Mouse (Mus musculus) intestine, embryonic 16.5 days (tissue): ENCODE measurements at regions not wholly inside any gene's neighbourhood (a gene's known extent, or its start where the extent isn't known, plus 50 kb on each side); places are given as distances from the start of the nearest gene placed in this dataset.
A peak's percentile ranks its signal among the peaks of the same experiment; 100 is the strongest.

Source experiments
- ATAC-seq: fragments of 200-750 bp; cut with Nextera tagmentation; 2 replicates; pipeline ENCODE4 v1.8.0; 2017; ENCODE audit warnings: moderate TSS enrichment, moderate library complexity
- H3K27ac ChIP-seq: fragments of 300-500 bp; sonication (generic); 2 replicates; pipeline ENCODE4 v1.5.1; 2014; ENCODE audit warnings: mild to moderate bottlenecking, low read length
- H3K27me3 ChIP-seq: fragments of 300-500 bp; sonication (generic); replicated peaks from 2 replicates; pipeline ENCODE4 v1.6.1; 2014; ENCODE audit warnings: low read length, control low read depth, mixed read lengths; ENCODE audit not compliant: control insufficient read depth, insufficient read depth
- H3K36me3 ChIP-seq: fragments of 300-500 bp; sonication (generic); 2 replicates; pipeline ENCODE4 v1.6.1; 2014; ENCODE audit warnings: low read length, control low read depth; ENCODE audit not compliant: control insufficient read depth, insufficient read depth
- H3K4me1 ChIP-seq: fragments of 300-500 bp; sonication (generic); 2 replicates; pipeline ENCODE4 v1.6.1; 2014; ENCODE audit warnings: low read length, control low read depth, mixed read lengths; ENCODE audit not compliant: control insufficient read depth, insufficient read depth
- H3K4me2 ChIP-seq: fragments of 300-500 bp; sonication (generic); 2 replicates; pipeline ENCODE4 v1.6.1; 2014; ENCODE audit warnings: low read depth, low read length, control low read depth
- H3K4me3 ChIP-seq: fragments of 300-500 bp; sonication (generic); 2 replicates; pipeline ENCODE4 v1.5.1; 2014; ENCODE audit warnings: mild to moderate bottlenecking, low read length
- H3K9ac ChIP-seq: fragments of 300-500 bp; sonication (generic); 2 replicates; pipeline ENCODE4 v1.6.1; 2014; ENCODE audit warnings: low read depth, low read length
- H3K9me3 ChIP-seq: fragments of 300-500 bp; sonication (generic); 2 replicates; pipeline ENCODE4 v1.6.1; 2016; ENCODE audit warnings: low read length, control low read depth; ENCODE audit not compliant: control insufficient read depth
- WGBS: fragments of 180-500 bp; shearing (Covaris S2); extraction: QIAGEN DNeasy Blood & Tissue Kit; methylation state at CpG from one replicate; pipeline ENCODE4 v1.1.7; 2014; 5-methylcytosine and 5-hydroxymethylcytosine counted together

DNA sequence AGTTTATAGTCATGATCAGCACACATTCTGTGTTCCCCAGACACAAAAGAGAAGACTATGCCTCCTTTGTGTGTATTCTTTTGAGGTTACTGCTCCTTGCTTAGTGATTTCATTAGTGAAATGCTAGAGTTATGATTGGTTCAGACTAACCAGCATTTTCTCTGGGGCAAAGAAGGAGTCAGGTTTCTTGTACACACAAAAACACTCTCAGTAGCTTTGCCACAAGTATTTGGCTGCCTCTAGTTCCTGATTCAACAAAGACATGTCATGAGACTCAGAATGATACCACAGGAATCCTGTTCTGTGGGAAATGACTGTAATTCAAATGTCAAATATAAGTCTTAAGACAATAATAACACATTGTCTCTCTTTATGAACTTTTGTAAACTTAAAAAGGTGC lies 86.9 kb downstream of the Alx1 start:
- H3K9ac ChIP-seq: no peak overlapping the region
- H3K4me2 ChIP-seq: no peak overlapping the region
- no peaks in the 10 kb centered on the region for H3K4me1 ChIP-seq
- no peaks in the 10 kb centered on the region for H3K9me3 ChIP-seq
- ATAC-seq: no peak
- H3K27ac ChIP-seq: no peak overlapping the region
- H3K4me3 ChIP-seq: no peak overlapping the region
- H3K27me3 ChIP-seq: no peaks in the 10 kb centered on the region
- H3K36me3 ChIP-seq: no peaks in the 10 kb centered on the region

DNA sequence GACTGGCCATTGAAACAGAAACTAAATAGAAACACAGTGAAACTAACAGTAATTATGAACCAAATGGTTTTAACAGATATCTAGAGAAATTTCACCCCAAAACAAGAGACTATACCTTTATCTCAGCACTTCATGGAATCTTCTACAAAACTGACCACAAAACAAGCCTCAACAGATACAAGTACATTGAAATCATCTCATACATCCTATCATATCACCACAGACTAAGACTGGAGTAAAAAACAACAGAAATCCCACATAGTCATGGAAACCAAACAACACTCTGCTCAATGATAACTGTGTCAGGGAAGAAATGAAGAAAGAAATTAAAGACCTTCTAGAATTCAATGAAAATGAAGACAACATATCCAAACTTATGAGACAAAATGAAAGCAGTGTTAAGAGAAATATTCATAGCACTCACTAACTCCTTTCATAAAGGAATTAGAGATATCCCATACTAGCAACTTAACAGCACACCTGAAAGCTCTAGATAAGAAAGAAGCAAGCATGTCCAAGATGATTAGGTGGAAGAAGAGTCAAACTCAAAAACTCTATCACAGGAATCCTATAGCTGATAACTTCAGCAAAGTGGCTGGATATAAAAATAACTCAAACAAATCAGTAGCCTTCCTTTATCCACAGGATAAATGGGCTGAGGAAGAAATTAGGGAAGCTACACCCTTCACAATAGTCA lies 89.0 kb downstream of the Alx1 start:
- Histone ChIP-seq H3K27ac (no peak overlapping the region), H3K27me3 (no peaks in the 10 kb centered on the region), H3K36me3 (no peaks in the 10 kb centered on the region), H3K9me3 (no peaks in the 10 kb centered on the region), H3K9ac (no peak overlapping the region), H3K4me3 (no peak overlapping the region), H3K4me2 (no peak overlapping the region), H3K4me1 (no peaks in the 10 kb centered on the region)
- no peak for ATAC-seq

DNA sequence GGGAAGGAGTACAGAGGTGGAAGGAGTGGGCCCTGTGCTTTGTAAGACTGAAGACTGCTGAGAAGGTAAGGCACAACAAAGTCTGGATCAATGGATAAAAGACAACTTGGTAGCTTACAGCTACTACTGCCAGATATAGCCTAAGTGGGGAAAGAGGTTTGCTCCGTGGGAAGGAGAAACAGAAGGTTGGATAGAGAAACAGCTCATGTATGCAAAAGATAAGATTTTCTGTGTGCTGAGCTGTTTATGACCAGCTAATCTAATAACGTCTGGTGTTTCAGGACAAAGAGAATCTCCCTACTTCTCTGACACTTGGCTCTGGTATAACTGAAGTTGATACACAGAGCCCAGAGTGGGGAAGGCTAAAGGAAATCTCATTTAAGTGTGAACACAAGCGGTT lies 98.6 kb downstream of the Alx1 start:
- Histone ChIP-seq H3K4me2 (no peak overlapping the region), H3K4me1 (no peaks in the 10 kb centered on the region), H3K9ac (no peak overlapping the region), H3K4me3 (no peak overlapping the region), H3K9me3 (no peaks in the 10 kb centered on the region), H3K27ac (no peak overlapping the region), H3K27me3 (no peaks in the 10 kb centered on the region), H3K36me3 (no peaks in the 10 kb centered on the region)
- 49% methylated on average over 3 of the region's 3 CpGs for WGBS
- no peak for ATAC-seq

DNA sequence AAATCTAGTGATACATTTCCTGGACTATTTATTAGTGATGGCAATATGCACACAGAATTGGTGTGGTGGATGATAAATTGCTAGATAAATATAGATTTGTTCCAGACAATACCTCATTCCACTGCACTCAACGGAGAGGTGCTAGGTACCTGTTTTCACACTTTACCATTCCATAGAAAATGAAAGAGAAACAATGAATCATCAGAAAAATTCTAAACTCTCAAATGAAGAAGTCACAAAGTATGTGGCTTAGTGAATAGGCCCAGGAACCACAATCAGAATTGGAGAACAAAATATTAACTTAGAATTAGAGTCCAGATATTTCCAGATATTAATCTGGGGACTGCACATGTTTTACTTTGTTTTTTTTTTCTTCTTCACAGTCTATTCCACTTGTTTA lies 101.4 kb downstream of the Alx1 start:
- H3K4me1 ChIP-seq: no peaks in the 10 kb centered on the region
- no peaks in the 10 kb centered on the region for H3K9me3 ChIP-seq
- no peak for ATAC-seq
- H3K4me2 ChIP-seq: no peak overlapping the region
- H3K27ac ChIP-seq: no peak overlapping the region
- no peaks in the 10 kb centered on the region for H3K27me3 ChIP-seq
- no peak overlapping the region for H3K9ac ChIP-seq
- no peaks in the 10 kb centered on the region for H3K36me3 ChIP-seq
- no peak overlapping the region for H3K4me3 ChIP-seq
- 62% methylated on average over 1 of the region's 1 CpGs for WGBS

DNA sequence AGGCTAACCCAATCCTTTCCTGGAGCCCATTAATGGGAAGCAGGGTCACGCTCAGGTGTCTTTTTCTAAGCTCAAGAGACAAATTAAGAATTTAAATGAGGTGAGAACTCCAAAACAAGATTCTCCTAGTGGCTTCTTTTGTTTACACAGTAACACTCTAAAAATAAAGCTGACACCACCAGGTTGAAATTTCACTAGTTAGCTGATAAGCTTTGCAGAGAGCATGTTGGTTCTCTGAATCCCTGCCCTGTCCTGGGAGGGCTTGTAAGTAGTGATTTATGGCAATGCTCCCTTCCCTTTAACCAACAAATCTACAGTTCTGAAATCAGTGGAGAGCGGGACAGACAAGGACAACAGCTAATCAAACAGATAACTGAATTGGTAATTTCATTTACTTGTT lies 132.6 kb downstream of the Alx1 start:
- H3K4me3 ChIP-seq: no peak overlapping the region
- H3K36me3 ChIP-seq: no peaks in the 10 kb centered on the region
- no peaks in the 10 kb centered on the region for H3K27me3 ChIP-seq
- H3K27ac ChIP-seq: no peak overlapping the region
- WGBS: 11% methylated on average over 2 of the region's 2 CpGs
- no peak for ATAC-seq
- H3K4me1 ChIP-seq: no peaks in the 10 kb centered on the region
- no peak overlapping the region for H3K4me2 ChIP-seq
- no peak overlapping the region for H3K9ac ChIP-seq
- no peaks in the 10 kb centered on the region for H3K9me3 ChIP-seq

DNA sequence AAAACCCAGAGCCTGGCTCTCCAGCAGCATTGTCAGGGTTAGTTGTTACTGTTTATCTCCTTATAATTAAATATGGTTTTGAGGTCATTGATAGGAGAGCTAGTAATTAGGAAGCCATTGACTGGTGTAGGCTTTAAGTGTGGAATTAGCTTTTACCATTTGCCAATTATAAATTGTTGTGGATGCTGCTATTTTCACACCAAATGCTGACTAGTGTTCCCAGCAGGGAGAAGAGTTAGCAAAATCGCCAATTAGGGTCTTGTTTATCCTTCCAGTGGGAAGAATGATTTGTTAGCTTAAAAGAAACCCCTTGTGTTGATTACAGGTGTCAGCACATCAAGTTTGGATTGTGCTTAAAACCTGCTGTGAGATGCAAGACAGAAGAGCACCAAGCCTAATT lies 134.1 kb downstream of the Alx1 start:
- no peak overlapping the region for H3K4me2 ChIP-seq
- ATAC-seq: no peak
- 22% methylated on average over 1 of the region's 1 CpGs for WGBS
- no peaks in the 10 kb centered on the region for H3K27me3 ChIP-seq
- H3K4me1 ChIP-seq: no peaks in the 10 kb centered on the region
- H3K27ac ChIP-seq: no peak overlapping the region
- H3K36me3 ChIP-seq: no peaks in the 10 kb centered on the region
- H3K9ac ChIP-seq: no peak overlapping the region
- no peaks in the 10 kb centered on the region for H3K9me3 ChIP-seq
- H3K4me3 ChIP-seq: no peak overlapping the region

DNA sequence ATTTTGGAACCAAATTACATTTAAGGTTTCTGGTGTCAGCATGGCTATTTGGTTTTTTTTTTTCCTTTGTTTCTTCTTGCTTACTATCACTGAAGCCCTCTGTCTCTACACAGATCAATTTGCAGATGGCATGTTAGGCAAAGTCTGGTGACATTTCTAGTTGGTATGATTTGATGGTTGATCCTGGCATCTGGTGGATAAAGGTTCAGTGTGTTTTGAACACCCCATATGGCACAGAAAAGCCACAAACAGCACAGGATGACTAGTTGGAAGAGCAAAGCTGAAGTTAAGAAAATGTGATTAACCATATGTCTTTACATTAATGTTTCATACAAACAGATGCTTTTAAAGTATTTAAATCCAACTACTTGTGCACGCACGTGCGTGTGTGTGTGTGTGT lies 137.6 kb downstream of the Alx1 start:
- Histone ChIP-seq H3K4me2 (no peak overlapping the region), H3K9me3 (no peaks in the 10 kb centered on the region), H3K27ac (no peak overlapping the region), H3K4me1 (no peaks in the 10 kb centered on the region), H3K9ac (no peak overlapping the region), H3K36me3 (no peaks in the 10 kb centered on the region), H3K4me3 (no peak overlapping the region), H3K27me3 (no peaks in the 10 kb centered on the region)
- no peak for ATAC-seq
- 84% methylated on average over 3 of the region's 3 CpGs for WGBS

DNA sequence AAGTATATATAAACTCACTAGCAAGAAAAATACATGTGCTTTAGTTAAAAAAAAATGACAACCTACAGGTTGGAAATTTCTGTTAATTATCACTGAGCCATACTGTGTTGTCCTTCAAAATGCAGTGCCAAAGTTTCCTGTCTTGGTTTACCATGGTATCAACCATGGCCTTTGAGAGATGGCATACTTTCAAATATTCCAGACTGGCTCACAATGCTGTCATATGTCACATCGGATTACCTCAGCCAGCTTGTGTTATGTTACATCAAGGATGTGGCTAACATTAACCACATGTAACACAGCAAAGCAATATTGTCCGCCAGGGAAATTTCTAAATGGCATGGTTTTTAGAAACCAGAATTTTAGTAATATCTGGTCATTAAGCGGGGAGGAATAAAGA lies 140.3 kb downstream of the Alx1 start:
- Histone ChIP-seq H3K4me2 (no peak overlapping the region), H3K4me1 (no peaks in the 10 kb centered on the region), H3K27me3 (no peaks in the 10 kb centered on the region), H3K9me3 (no peaks in the 10 kb centered on the region), H3K36me3 (no peaks in the 10 kb centered on the region), H3K27ac (no peak overlapping the region), H3K9ac (no peak overlapping the region), H3K4me3 (no peak overlapping the region)
- 86% methylated on average over 3 of the region's 3 CpGs for WGBS
- no peak for ATAC-seq

DNA sequence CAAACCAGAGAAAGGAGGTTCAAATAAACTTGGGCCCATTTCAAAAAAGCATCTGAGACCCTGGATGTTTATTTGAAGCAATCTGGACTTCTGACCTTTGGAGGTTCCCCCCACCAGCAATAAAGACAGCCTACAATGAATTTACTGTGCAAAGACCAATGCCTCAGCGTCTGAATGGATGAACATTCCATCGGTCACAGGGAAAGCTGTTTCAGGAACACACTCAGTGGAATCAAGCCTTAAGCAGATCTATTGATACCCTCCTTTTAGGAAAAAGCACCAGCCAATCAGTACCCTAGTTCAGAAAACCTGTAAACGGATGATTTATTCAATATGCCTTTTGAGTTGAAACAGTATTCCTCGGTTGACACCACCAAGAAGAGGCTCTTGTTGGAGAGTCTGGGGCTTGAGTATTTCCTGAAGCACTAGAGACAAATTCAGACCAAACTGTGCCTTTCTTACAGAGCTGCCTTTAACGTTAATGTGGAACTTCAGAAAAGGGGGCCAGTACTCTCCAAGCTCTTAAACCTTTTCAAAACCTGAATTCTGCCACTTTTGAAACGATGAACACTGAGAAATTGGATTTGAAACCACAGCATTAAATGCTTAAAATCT lies 148.1 kb downstream of the Alx1 start:
- Histone ChIP-seq H3K4me1 (no peaks in the 10 kb centered on the region), H3K27me3 (no peaks in the 10 kb centered on the region), H3K27ac (no peak overlapping the region), H3K4me2 (no peak overlapping the region), H3K36me3 (no peaks in the 10 kb centered on the region), H3K9ac (no peak overlapping the region), H3K4me3 (no peak overlapping the region), H3K9me3 (no peaks in the 10 kb centered on the region)
- ATAC-seq: no peak
- WGBS: 49% methylated on average over 6 of the region's 6 CpGs

DNA sequence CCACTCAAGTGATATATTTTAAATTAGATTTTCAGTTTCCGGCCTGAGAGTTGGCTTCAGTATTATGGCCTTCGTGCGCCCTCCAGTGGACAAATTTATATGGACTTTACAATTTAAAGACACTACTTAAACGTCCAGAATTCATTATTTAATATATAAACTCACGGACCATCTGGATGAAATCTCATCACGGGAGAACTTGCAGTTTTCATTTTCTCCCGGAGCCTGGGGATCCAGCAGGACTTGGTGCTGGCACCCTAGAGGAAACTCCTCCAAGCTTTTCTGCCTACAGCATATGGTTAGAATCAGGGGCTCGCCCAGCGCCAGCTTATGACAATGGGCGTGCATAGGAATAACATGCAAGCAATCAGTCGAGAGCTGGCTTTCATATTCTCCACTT lies 152.0 kb downstream of the Alx1 start:
- no peaks in the 10 kb centered on the region for H3K36me3 ChIP-seq
- H3K4me1 ChIP-seq: no peaks in the 10 kb centered on the region
- no peak for ATAC-seq
- H3K9me3 ChIP-seq: no peaks in the 10 kb centered on the region
- no peaks in the 10 kb centered on the region for H3K27me3 ChIP-seq
- WGBS: 31% methylated on average over 11 of the region's 11 CpGs
- no peak overlapping the region for H3K9ac ChIP-seq
- H3K4me3 ChIP-seq: no peak overlapping the region
- H3K27ac ChIP-seq: no peak overlapping the region
- peak overlapping the region; percentile 32; the same call in 1 of the 2 replicates for H3K4me2 ChIP-seq
